Mouse (Mus musculus) small intestine, adult 2 months (tissue): Measurements from ENCODE around the gene Retreg1.

ENCODE experiments used
- CTCF ChIP-seq: fragments of 200-500 bp; IDR thresholded peaks from 2 replicates; pipeline ENCODE4 v1.5.1; 2012; ENCODE audit warnings: low read depth, mild to moderate bottlenecking, control low read depth, inconsistent platforms, low read length, moderate library complexity, mixed read lengths; ENCODE audit not compliant: insufficient replicate concordance, insufficient read length; ENCODE audit errors: extremely low read depth
- POLR2A ChIP-seq: fragments of 200-500 bp; IDR thresholded peaks from 2 replicates; pipeline ENCODE4 v1.6.1; 2012; ENCODE audit warnings: low read depth, mild to moderate bottlenecking, control low read depth, inconsistent platforms, low read length, moderate library complexity

GRCm38 (mm10) chr15:25910495-25910865 is 67.5 kb downstream of the Retreg1 start:
- no peak for TF ChIP-seq CTCF
- TF ChIP-seq POLR2A, result no peak
